Mouse (Mus musculus) embryonic fibroblast, embryonic 13.5 days (primary cell): ENCODE data around the gene Arhgef3. TPM values are rescaled to one million over a fixed set of nuclear protein-coding genes. Genes with fewer than 3 reads are reported as not detected.

ENCODE experiments used
- H3K27ac ChIP-seq: 2 replicates; pipeline ENCODE4 v1.5.1; 2012; ENCODE audit warnings: low read length, control low read depth, inconsistent platforms; ENCODE audit not compliant: insufficient read depth
- H3K4me1 ChIP-seq: 2 replicates; pipeline ENCODE4 v1.6.1; 2011; ENCODE audit warnings: low read length; ENCODE audit not compliant: control insufficient read depth, insufficient read depth
- H3K4me3 ChIP-seq: 2 replicates; pipeline ENCODE4 v1.5.1; 2011; ENCODE audit warnings: mild to moderate bottlenecking, control low read depth, low read length; ENCODE audit not compliant: insufficient read depth
- CTCF ChIP-seq: IDR thresholded peaks from 2 replicates; pipeline ENCODE4 v1.5.1; 2011; ENCODE audit warnings: mild to moderate bottlenecking, control low read depth, low read length, moderate library complexity, borderline replicate concordance; ENCODE audit not compliant: insufficient read depth
- POLR2A ChIP-seq: IDR thresholded peaks from 2 replicates; pipeline ENCODE4 v1.6.1; 2011; ENCODE audit warnings: low read depth, mild to moderate bottlenecking, control low read depth, low read length, moderate library complexity
- polyA plus RNA-seq: library from polyadenylated mRNA; stranded (reverse); fragments of >200 nt; gene quantifications from 2 replicates; pipeline ENCODE4 v1.2.4, GENCODE M21; 2011; ENCODE audit warnings: low read depth; ENCODE audit not compliant: missing spikeins, insufficient read length

The Arhgef3 gene
- polyA plus RNA-seq, 1 experiment = 2.5 TPM

DNA sequence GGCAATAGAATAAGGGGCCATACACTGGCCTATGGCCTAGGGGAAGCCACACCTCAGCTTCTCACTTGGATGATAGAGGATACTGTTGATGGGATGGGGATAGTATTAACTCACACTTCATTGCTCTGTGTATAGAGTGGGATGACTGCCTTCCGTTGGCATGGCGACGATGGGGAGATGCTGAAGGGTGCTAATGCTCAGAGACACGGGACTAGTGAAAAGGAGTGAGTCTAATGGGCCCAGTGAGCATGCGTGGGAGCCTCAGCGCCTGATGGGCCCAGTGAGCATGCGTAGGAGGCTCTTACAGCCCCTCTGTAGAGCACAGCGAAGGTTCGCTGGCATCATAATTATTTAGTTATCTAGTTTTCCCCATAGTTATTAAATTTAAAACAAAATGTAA is 24.2 kb downstream of the Arhgef3 start:
- no peak overlapping the region for H3K4me3 ChIP-seq
- no peaks in the 10 kb centered on the region for H3K4me1 ChIP-seq
- no peak overlapping the region for H3K27ac ChIP-seq
- TF ChIP-seq CTCF (no peak), POLR2A (no peak)

DNA sequence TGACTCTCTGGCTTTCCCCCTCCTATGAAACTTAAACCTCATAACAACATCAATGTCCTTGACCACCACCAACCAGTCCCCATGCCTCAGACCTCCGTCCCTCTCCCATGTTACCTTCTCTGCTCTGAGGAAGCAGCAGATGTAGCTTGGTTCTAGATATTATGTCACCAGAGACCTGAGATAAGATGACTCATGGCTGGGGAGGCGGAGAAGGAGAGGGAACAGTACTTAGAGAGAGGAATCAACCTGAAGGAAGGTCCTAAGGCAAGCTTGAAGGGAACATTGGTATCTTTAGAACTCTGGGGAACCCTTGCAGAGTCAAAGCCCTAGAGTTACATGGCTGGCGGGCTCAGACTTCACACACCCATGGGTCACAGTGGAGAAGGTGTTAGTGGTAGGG is 25.3 kb downstream of the Arhgef3 start:
- no peaks in the 10 kb centered on the region for H3K4me1 ChIP-seq
- H3K27ac ChIP-seq = no peak overlapping the region
- H3K4me3 ChIP-seq = no peak overlapping the region
- TF ChIP-seq CTCF (no peak), POLR2A (no peak)

DNA sequence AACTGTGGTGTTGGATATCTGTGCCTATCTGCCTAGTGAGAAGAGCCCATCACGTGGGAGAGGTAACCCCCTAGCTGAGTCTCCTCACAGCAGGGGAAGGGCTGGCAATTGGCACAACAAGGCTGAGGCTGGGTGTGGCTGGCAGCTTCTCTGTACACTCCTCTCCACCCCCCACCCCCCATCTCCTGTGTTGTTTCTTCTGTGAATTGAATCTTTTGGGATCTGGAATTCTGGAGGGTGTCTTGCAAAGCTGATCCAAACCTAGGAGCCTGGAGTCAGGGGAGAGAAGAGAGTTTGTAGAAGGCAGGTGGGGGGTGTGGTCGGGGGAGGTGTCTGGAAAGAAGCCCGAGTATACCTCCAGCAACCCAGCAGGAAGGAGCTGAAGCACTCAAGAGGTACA is 26.8 kb downstream of the Arhgef3 start:
- H3K4me1 ChIP-seq = no peaks in the 10 kb centered on the region
- no peak overlapping the region for H3K4me3 ChIP-seq
- no peak overlapping the region for H3K27ac ChIP-seq
- TF ChIP-seq CTCF (no peak), POLR2A (no peak)

DNA sequence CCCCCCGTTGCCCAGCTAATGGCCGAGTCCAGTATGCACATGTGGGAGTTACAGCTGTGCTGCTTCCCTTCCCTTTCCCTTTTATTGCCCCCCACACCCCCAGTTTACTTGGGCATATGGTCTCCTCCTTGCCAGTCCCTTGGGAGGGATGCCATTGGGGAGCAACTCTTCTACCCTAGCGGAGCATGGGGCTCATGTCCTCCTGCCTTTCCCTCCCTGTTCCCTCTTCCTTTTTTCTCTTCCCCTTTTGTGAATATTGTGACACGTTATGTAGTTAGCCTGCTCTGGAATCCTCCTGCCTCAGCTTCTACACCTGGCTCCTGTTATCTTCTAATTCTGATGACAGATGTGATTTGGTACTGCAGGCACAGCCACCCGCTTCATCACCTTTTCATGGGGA is 28.0 kb downstream of the Arhgef3 start:
- TF ChIP-seq CTCF = no peak

DNA sequence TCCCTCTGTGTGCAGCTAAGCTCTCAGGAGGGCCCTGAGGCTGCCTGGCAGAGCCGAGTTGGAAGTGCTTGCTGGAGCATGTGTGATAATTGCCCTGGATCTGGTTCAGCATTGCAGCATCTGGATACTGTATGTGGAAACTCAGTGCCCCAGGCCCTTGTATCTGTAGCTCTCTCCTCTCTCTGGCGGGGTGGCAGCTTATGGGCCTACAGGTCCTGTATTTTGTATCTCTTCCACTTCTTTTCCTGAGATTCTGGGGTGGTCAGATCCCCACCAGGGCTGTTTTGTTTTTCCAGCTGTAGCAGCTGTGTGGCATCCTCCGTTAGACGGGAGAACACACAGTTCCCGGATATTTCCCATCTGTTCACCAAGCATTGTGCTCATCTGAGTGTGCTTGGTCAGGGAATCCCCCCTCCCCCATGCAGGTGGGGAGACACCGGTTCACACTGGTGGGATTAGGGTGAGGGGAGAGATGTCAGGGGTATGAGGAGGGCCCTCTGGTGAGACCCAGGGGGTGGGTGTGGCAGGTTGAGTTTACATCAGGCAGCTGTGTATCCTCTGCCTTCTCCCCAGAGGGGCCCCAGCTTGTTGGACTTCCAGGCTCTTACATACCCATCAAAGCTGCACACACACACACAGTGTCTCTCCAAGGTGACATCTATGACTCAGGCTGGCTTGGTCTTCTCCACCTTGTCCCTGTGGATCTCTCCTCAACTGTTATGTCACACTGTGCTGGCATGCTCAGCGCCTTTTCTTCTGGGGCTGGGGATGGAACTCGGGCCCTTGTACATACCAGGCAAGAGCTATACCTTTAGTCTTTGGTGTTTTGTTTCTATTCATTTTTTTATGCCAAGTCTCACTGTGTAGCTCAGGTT is 30.7 kb downstream of the Arhgef3 start:
- no peak for TF ChIP-seq CTCF
- no peak for TF ChIP-seq POLR2A
- H3K4me3 ChIP-seq = no peak overlapping the region
- H3K4me1 ChIP-seq = no peaks in the 10 kb centered on the region
- no peak overlapping the region for H3K27ac ChIP-seq

More for the DNA sequence above, 28.0 kb downstream of the Arhgef3 start:
- no peak overlapping the region for H3K27ac ChIP-seq
- H3K4me3 ChIP-seq = no peak overlapping the region
- H3K4me1 ChIP-seq = no peaks in the 10 kb centered on the region

DNA sequence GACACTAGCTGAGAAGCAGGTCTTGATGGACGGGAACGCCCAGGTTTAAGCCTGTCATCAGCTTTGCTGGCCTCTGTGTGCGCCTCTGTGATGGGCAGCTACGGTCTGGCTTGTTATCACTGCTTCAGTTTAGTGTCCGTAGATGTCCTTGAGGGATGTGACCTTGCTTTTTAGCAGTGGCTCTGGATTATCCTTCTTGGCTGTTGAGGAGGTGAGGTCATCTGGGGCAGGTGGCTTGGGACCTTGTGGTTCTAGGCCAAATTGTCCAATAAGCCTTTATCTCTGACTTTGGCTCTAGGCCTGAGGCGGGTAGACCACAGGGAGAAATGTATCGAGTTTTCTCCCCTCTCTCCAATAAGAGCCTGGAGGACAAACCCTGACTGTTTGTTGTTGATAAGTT is 33.0 kb downstream of the Arhgef3 start:
- TF ChIP-seq CTCF = no peak
- TF ChIP-seq POLR2A = no peak
- no peak overlapping the region for H3K4me3 ChIP-seq
- no peaks in the 10 kb centered on the region for H3K4me1 ChIP-seq
- H3K27ac ChIP-seq = no peak overlapping the region

DNA sequence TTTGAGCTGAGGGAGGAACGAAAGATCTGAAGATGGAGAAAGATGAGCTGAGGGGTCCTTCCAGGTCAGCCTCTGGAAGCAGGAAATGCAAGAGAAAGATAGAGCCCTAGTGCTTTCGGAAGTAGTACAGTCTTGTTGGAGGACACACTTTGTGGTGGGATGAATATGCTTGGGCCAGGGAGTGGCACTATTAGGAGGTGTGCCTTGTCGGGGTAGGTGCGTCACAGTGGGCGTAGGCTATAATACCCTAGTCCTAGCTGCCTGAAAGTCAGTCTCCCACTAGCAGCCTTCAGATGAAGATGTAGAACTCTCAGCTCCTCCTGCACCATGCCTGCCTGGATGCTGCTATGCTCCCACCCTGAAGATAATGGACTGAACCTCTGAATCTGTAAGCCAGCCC is 34.7 kb downstream of the Arhgef3 start:
- no peak overlapping the region for H3K4me3 ChIP-seq
- TF ChIP-seq POLR2A (no peak), CTCF (no peak)
- H3K27ac ChIP-seq = no peak overlapping the region
- H3K4me1 ChIP-seq = no peaks in the 10 kb centered on the region

DNA sequence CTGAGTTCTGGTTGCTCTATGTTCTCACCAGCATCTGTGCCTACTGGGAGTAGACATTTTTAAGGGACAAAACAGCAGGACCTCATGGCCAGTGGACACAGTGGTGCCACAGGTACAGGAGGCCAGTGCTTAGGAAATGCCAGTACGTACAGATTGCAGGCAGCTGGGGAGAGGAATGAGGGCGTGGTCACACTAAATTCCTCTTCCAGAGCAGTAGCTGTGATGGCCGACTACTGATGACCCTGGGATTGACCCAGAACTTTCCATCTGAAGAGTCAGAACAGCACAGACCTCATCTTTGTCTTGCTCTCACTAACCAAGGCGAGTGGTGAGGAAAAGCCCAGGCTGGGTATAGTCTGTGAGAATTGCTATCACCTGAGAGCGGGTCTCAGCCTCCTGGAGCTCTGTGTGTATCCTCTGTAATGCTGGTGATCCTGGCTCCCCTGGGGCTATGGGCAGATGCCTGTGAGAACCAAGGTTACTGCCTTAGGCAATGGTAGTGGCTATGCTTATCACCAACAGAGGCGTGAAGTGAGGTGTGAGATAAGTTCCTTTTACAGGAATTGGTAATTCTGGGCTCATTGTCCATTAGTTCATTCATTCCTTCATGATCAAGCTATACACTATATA is 35.4 kb downstream of the Arhgef3 start:
- no peaks in the 10 kb centered on the region for H3K4me1 ChIP-seq
- TF ChIP-seq POLR2A (no peak), CTCF (no peak)
- H3K27ac ChIP-seq = no peak overlapping the region
- no peak overlapping the region for H3K4me3 ChIP-seq

DNA sequence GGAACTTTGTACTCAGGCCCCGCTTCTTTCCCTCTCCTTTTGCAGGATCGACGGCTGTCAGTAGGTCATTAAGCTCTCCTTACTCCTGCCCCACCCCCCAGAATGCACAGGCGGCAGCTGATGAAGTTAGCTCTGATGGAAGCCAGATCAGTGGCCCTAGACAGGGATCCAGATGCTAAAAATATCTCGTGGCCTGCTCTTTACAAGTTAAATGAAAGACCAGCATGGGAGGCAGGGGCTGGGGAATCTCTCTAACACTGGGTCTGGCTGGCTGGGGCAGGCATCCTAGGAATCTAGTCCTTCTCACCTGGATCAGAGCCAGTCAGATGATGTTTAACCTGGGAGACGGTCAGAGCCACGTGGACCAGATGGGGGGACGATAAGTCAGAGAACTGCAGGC is 36.7 kb downstream of the Arhgef3 start:
- Histone ChIP-seq H3K4me1 (no peaks in the 10 kb centered on the region), H3K27ac (no peak overlapping the region), H3K4me3 (no peak overlapping the region)
- TF ChIP-seq POLR2A (no peak), CTCF (no peak)

DNA sequence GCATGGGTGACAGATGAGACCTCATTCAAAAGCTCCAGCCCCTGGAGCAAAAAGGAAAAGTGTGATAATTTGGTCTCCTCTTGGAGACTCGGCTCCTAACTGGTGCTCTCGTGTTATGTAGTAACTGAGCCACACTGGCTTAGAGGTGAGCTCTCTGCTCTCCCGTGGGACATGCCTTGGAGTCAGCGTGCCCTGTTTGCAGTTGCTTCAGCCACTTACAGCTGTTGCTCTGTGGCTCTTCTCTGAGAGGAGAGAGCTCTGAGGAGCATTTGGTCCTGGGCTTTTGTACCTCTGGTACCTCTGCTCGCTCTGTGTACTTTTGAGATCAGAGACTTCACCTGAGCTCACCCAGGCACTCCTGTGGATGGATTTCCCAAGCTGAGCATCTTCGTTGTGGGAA is 40.4 kb downstream of the Arhgef3 start:
- no peaks in the 10 kb centered on the region for H3K4me1 ChIP-seq
- H3K27ac ChIP-seq = no peak overlapping the region
- TF ChIP-seq CTCF (no peak), POLR2A (no peak)
- no peak overlapping the region for H3K4me3 ChIP-seq
